Mouse (Mus musculus) liver, embryonic 14.5 days (tissue): ENCODE measurements at regions not wholly inside any gene's neighbourhood (a gene's known extent, or its start where the extent isn't known, plus 50 kb on each side); places are given as distances from the start of the nearest gene placed in this dataset.

Experiments
- CTCF ChIP-seq: IDR thresholded peaks from 2 replicates; pipeline ENCODE4 v1.5.1; 2016; ENCODE audit warnings: antibody characterized with exemption, low read depth, control low read depth
- EP300 ChIP-seq: IDR thresholded peaks from 2 replicates; pipeline ENCODE4 v1.6.1; 2016; ENCODE audit warnings: antibody characterized with exemption, low read depth

GRCm38 (mm10) chr5:77826063-77826462, 418.2 kb upstream of the Igfbp7 start:
- TF ChIP-seq EP300 = no peak
- TF ChIP-seq CTCF = no peak
